Mouse (Mus musculus): Measurements from ENCODE around the gene Alg2. TPM values are rescaled to one million over a fixed set of nuclear protein-coding genes. Genes with fewer than 3 reads are reported as not detected.
A peak's percentile ranks its signal among the peaks of the same experiment; 100 is the strongest.

Gene Alg2
- polyA plus RNA-seq (2016; fragmentation: Nextera tagmentation; extraction: Ambion mirVana) = 89.9 and 96.3 TPM in 2 replicates

GRCm38 (mm10) chr4:47473968-47474729 is at the start of gene Alg2, which contains the start of gene Sec61b:
TSS of gene Alg2 (minus strand) at chr4:47474333.
TSS of gene Sec61b (plus strand) at chr4:47474658.
- H3K4me2 ChIP-seq = peak within 1 kb of the TSS; percentile 73
- H3K27ac ChIP-seq = peak within 1 kb of the TSS; percentile 98
- 0 out of 2 replicates have a peak, but pooled peaks cover 4% of the 10 kb centered on the region for H3K9me3 ChIP-seq
- peaks cover 60% of the 10 kb centered on the region for H3K36me3 ChIP-seq
- H3K4me3 ChIP-seq (replicated peaks) = peak within 1 kb of the TSS; percentile 76
- under 1% methylated on average over 58 of the region's 58 CpGs for WGBS
- H3K4me1 ChIP-seq (replicated peaks) = peaks cover 21% of the 10 kb centered on the region
- H3K27me3 ChIP-seq = no peaks in the 10 kb centered on the region
- peak within 1 kb of the TSS; percentile 84 for H3K9ac ChIP-seq (replicated peaks)
- peak; percentile 96 for ATAC-seq (ENCODE audit: insufficient number of reproducible peaks, insufficient read depth, low FRiP score, low TSS enrichment, low read depth)

DNA sequence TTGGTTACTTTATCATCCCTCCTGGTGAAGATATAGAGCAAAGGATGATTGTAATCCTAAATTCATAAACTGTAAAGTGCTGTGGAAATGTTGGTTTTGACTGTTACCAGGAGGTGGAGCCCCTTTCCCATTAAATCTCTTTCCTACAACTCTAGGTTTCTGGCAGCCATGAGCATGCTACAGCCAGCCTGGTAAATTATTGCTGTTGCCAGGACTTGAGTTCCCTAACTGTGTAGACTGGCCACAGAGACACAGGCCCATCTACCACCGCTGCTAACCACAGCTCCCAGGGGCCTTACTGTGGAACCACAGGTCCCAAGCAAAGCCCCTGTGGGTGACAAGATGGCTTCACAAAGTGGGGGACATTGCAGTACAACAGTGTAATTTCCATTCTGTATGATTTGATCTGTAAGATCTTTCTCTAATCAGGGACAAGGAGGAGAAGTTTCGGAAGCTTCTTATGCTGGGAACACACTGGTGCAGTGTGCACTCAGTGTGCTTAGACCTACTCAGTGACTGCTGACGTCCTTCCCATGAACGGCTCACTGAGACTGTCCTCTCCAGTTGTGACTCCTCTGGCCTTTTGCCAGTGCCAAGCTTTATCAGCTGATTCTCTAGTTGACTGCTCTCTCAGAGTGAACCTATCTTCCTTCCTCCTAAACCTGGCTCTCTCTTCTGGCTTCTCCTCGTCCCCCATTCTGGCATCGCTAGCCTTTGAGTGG is 47.9 kb upstream of the Alg2 start:
- Histone ChIP-seq H3K27me3 (0 out of 2 replicates have a peak, but pooled peaks cover 4% of the 10 kb centered on the region), H3K9ac (replicated peaks) (no peak overlapping the region), H3K4me1 (replicated peaks) (0 out of 2 replicates have a peak, but pooled peaks cover 3% of the 10 kb centered on the region), H3K9me3 (no peaks in the 10 kb centered on the region), H3K36me3 (no peaks in the 10 kb centered on the region), H3K27ac (no peak overlapping the region), H3K4me3 (replicated peaks) (no peak overlapping the region), H3K4me2 (no peak overlapping the region)
- WGBS = 86% methylated on average over 6 of the region's 6 CpGs
- ATAC-seq (ENCODE audit: insufficient number of reproducible peaks, insufficient read depth, low FRiP score, low TSS enrichment, low read depth) = no peak

DNA sequence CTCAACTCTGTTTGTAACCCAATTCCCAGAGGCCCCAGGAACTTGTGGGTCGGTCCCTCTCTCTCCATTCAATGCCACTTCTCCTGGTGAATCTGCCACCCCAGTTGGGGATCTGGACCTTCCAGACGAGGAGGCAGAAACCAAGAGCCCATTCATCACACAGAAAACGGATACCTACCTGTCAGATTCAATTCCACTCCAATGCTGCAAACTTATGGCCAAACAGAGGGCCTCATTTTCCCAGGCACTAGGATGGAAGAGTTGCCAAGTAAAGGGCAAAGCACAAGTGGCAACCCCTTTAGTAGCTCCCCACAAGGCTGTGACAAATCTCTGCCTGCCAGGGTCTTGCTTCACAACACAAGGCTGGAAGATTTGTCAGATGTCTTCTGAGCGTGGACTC is 45.9 kb upstream of the Alg2 start:
- Histone ChIP-seq H3K27me3 (0 out of 2 replicates have a peak, but pooled peaks cover 4% of the 10 kb centered on the region), H3K27ac (no peak overlapping the region), H3K4me1 (replicated peaks) (0 out of 2 replicates have a peak, but pooled peaks cover 3% of the 10 kb centered on the region), H3K36me3 (no peaks in the 10 kb centered on the region), H3K4me3 (replicated peaks) (no peak overlapping the region), H3K4me2 (no peak overlapping the region), H3K9me3 (no peaks in the 10 kb centered on the region), H3K9ac (replicated peaks) (no peak overlapping the region)
- 70% methylated on average over 4 of the region's 4 CpGs for WGBS
- ATAC-seq (ENCODE audit: insufficient number of reproducible peaks, insufficient read depth, low FRiP score, low TSS enrichment, low read depth) = no peak

GRCm38 (mm10) chr4:47518551-47519181 is 44.5 kb upstream of the Alg2 start:
- Histone ChIP-seq H3K4me1 (replicated peaks) (0 out of 2 replicates have a peak, but pooled peaks cover 3% of the 10 kb centered on the region), H3K27ac (no peak overlapping the region), H3K27me3 (0 out of 2 replicates have a peak, but pooled peaks cover 4% of the 10 kb centered on the region), H3K4me3 (replicated peaks) (no peak overlapping the region), H3K36me3 (no peaks in the 10 kb centered on the region), H3K9me3 (no peaks in the 10 kb centered on the region), H3K4me2 (no peak overlapping the region), H3K9ac (replicated peaks) (no peak overlapping the region; the same call in 1 of the 2 replicates)
- ATAC-seq (ENCODE audit: insufficient number of reproducible peaks, insufficient read depth, low FRiP score, low TSS enrichment, low read depth) = no peak
- WGBS = 43% methylated on average over 12 of the region's 12 CpGs

DNA sequence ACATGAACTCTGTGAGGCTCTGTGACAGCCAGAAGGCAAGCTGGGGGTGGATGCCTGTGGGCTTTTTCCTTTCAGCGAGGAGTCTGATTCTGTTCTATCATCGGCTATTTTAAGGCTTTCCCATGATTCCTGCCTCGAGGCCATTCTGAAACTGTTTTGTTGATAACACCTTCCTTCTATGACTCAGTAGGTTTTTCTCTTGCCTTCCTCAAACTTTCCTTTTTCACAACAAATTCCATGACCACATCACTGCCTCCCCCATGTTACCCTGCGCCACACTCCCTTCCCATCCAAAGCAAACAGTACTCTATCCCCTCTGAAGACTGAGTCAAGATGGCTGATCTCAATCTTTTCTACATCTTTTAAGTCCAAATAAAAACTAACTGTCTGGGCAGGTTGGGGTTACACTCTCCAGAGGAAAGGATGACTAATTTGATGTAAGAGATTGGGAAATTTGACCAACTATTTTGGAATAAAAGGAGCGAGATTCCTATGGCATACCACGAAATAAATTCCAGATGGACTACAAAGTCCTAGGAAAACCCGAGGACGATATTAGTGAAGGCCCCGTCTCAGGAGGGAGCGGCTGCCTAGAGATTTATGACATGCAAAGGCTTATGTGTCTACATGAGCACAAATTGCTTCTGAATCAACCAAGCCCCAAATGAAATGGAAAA is 30.8 kb upstream of the Alg2 start:
- no peak for ATAC-seq (ENCODE audit: insufficient number of reproducible peaks, insufficient read depth, low FRiP score, low TSS enrichment, low read depth)
- Histone ChIP-seq H3K9ac (replicated peaks) (no peak overlapping the region), H3K4me1 (replicated peaks) (no peaks in the 10 kb centered on the region), H3K36me3 (no peaks in the 10 kb centered on the region), H3K27me3 (0 out of 2 replicates have a peak, but pooled peaks cover 4% of the 10 kb centered on the region), H3K4me2 (no peak overlapping the region), H3K9me3 (no peaks in the 10 kb centered on the region), H3K4me3 (replicated peaks) (no peak overlapping the region), H3K27ac (no peak overlapping the region)
- WGBS = 41% methylated on average over 10 of the region's 10 CpGs

DNA sequence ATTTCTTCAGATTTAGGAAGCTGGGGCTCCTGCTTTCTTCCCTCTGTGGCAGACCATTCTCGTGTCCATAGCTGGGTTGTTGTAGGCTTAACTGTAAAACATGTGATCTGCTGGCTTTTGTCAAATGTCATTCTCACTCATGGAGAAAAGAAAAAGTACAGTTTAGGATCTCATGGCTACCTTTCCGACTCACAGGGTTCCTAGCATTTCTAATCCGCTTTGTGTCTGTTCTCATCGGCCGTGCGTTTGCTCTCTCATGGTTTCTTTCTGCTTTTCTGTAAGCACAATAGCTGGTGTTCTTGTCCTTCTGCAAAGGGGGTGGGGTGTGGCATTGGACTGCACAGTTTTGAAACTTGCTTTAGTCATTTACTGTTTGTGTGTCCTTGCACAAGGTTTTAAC is 28.9 kb upstream of the Alg2 start:
- no peaks in the 10 kb centered on the region for H3K36me3 ChIP-seq
- H3K27ac ChIP-seq = no peak overlapping the region
- no peak overlapping the region for H3K9ac ChIP-seq (replicated peaks)
- ATAC-seq (ENCODE audit: insufficient number of reproducible peaks, insufficient read depth, low FRiP score, low TSS enrichment, low read depth) = no peak
- H3K4me2 ChIP-seq = no peak overlapping the region
- H3K4me3 ChIP-seq (replicated peaks) = no peak overlapping the region
- peaks cover 1% of the 10 kb centered on the region; the same call in 1 of the 2 replicates for H3K4me1 ChIP-seq (replicated peaks)
- WGBS = 81% methylated on average over 6 of the region's 6 CpGs
- no peaks in the 10 kb centered on the region for H3K9me3 ChIP-seq
- H3K27me3 ChIP-seq = peaks cover 7% of the 10 kb centered on the region; the same call in 1 of the 2 replicates

GRCm38 (mm10) chr4:47502546-47502971 is 28.4 kb upstream of the Alg2 start:
- H3K4me1 ChIP-seq (replicated peaks) = peaks cover 5% of the 10 kb centered on the region; the same call in 1 of the 2 replicates
- no peaks in the 10 kb centered on the region for H3K9me3 ChIP-seq
- no peak for ATAC-seq (ENCODE audit: insufficient number of reproducible peaks, insufficient read depth, low FRiP score, low TSS enrichment, low read depth)
- no peak overlapping the region for H3K4me3 ChIP-seq (replicated peaks)
- H3K36me3 ChIP-seq = no peaks in the 10 kb centered on the region
- no peak overlapping the region for H3K27ac ChIP-seq
- H3K9ac ChIP-seq (replicated peaks) = no peak overlapping the region
- no peak overlapping the region for H3K4me2 ChIP-seq
- H3K27me3 ChIP-seq = peaks cover 7% of the 10 kb centered on the region; the same call in 1 of the 2 replicates
- 32% methylated on average over 4 of the region's 4 CpGs for WGBS

DNA sequence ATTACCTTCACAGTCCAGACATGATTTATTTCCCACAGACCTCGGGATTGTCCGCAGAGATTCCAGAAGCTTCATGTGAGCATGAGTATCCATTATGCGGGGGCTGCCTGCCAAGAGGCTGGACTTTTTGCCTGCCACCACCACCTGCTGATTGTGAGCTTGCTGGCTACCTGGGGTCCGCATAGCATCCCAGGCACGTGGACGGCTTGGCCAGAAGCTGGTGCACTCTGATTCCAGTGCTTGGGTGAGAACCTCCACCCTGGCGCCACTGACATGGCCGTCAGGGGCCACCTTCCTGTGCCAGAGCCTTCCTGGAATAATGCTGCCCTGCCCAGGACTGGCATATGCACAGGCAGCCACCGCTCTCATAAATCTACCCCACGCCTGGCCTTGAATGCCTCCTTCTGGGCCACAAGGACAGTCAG is 25.0 kb upstream of the Alg2 start:
- no peak for ATAC-seq (ENCODE audit: insufficient number of reproducible peaks, insufficient read depth, low FRiP score, low TSS enrichment, low read depth)
- H3K36me3 ChIP-seq = no peaks in the 10 kb centered on the region
- WGBS = 79% methylated on average over 10 of the region's 10 CpGs
- no peak overlapping the region for H3K4me2 ChIP-seq
- H3K4me3 ChIP-seq (replicated peaks) = no peak overlapping the region
- no peaks in the 10 kb centered on the region for H3K9me3 ChIP-seq
- H3K27me3 ChIP-seq = peaks cover 20% of the 10 kb centered on the region
- no peak overlapping the region for H3K27ac ChIP-seq
- H3K4me1 ChIP-seq (replicated peaks) = peaks cover 6% of the 10 kb centered on the region; the same call in 1 of the 2 replicates
- H3K9ac ChIP-seq (replicated peaks) = no peak overlapping the region

DNA sequence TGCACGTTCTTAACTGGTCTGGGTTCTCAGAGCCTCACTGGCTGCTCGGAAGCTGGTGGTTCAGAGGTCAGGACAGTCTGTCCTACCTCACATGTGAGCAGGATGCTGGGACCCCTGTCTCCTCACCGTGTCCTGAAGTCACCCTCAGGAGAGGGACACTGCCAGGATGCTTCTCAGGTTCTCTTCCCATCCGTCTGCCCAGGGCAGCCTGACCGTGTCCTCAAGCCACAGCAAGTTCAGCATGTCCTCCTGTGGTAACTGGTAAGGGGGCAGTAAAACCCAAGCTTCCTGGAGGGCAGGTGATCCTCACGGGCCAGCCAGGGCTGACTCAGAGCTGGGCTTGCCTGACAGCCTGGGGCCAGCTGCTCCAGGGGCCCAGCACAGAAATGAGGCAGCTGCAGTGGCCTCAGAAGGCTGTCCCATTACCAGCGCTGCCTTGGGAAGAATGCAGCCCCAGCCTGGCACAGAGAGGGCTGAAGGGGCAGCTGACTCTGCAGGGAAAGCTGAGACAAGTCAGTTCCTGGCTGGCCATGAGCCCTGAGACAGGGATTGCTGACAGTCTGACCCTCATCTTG is 23.8 kb upstream of the Alg2 start:
- H3K4me3 ChIP-seq (replicated peaks) = no peak overlapping the region
- 58% methylated on average over 7 of the region's 7 CpGs for WGBS
- no peak overlapping the region for H3K27ac ChIP-seq
- peaks cover 17% of the 10 kb centered on the region for H3K4me1 ChIP-seq (replicated peaks)
- no peaks in the 10 kb centered on the region for H3K9me3 ChIP-seq
- no peak for ATAC-seq (ENCODE audit: insufficient number of reproducible peaks, insufficient read depth, low FRiP score, low TSS enrichment, low read depth)
- no peaks in the 10 kb centered on the region for H3K36me3 ChIP-seq
- H3K27me3 ChIP-seq = peaks cover 23% of the 10 kb centered on the region
- no peak overlapping the region for H3K9ac ChIP-seq (replicated peaks)
- H3K4me2 ChIP-seq = no peak overlapping the region

DNA sequence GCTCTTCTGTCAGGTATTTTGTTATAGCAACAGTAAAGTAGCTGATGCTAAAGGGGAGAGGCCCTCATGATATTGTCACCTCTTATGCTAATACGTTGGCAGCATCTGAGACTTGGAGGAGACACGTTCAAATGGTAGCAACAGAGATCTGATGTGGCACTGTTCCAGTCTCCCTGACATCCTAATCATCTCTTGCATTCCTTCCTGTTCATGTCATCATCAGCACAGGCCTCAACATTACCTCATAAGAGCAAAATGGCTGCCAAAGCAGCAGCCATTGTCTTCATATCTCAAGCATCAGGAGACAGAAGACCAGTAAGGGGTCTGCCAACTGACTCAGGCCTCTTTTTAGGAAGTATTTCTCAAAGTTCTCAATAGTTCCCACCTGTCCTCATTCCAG is 20.6 kb upstream of the Alg2 start:
- no peak for ATAC-seq (ENCODE audit: insufficient number of reproducible peaks, insufficient read depth, low FRiP score, low TSS enrichment, low read depth)

More for the DNA sequence above, 20.6 kb upstream of the Alg2 start:
- no peak overlapping the region for H3K4me3 ChIP-seq (replicated peaks)
- WGBS = 89% methylated on average over 2 of the region's 2 CpGs
- H3K27me3 ChIP-seq = peaks cover 19% of the 10 kb centered on the region
- H3K9ac ChIP-seq (replicated peaks) = no peak overlapping the region
- H3K4me2 ChIP-seq = no peak overlapping the region
- H3K36me3 ChIP-seq = no peaks in the 10 kb centered on the region
- H3K9me3 ChIP-seq = no peaks in the 10 kb centered on the region
- peaks cover 41% of the 10 kb centered on the region for H3K4me1 ChIP-seq (replicated peaks)
- no peak overlapping the region for H3K27ac ChIP-seq

Data from limb, embryonic 12.5 days (tissue).